Mouse (Mus musculus): ENCODE results near the gene Scn4a.

Scn4a gene

GRCm38 (mm10) chr11:106307432-106307831, 45.7 kb downstream of the Scn4a start:
- ChIA-PET CTCF (interaction anchor here (0.6 to 2.2 kb wide), 4 partner anchors 59 to 321 kb away, joined by 4 to 8 read pairs (median 4); partner anchors contain the start of gene Prr29 (in 1 of the 4)), POLR2A (interaction anchor here in 2 of 4 experiments (0.6 to 3.1 kb wide), 9 partner anchors 10 to 223 kb away, joined by 3 to 13 read pairs (median 5); partner anchors contain the start of genes Map3k3 (in 1 of the 2) and Smarcd2 (in 1 of the 2))

GRCm38 (mm10) chr11:106306758-106307157, 46.3 kb downstream of the Scn4a start:
- ChIA-PET POLR2A (interaction anchor here in 2 of 4 experiments (0.9 to 3.1 kb wide), 7 partner anchors 16 to 222 kb away, joined by 3 to 13 read pairs (median 5); partner anchors contain the start of genes Map3k3 (in 1 of the 2) and Smarcd2 (in 1 of the 2)), CTCF (interaction anchor here in 3 of 4 experiments (0.5 to 2.2 kb wide), 4 partner anchors 60 to 553 kb away, joined by 3 to 8 read pairs (median 4); no protein-coding TSS in a partner anchor)

- POLR2A ChIA-PET: interaction anchor here in 2 of 4 experiments (0.5 to 3.1 kb wide), 3 partner anchors 12 to 112 kb away, joined by 3 to 13 read pairs (median 6); no protein-coding TSS in a partner anchor
These were observed 47.1 kb downstream of the Scn4a start for GRCm38 (mm10) chr11:106306065-106306385.

GRCm38 (mm10) chr11:106305348-106306064, 47.6 kb downstream of the Scn4a start:
- ChIA-PET CTCF (no interaction called here), POLR2A (interaction anchor here in 2 of 4 experiments (0.5 to 0.9 kb wide), 2 partner anchors 12 to 112 kb away, joined by 3 to 6 read pairs; no protein-coding TSS in a partner anchor)

More at GRCm38 (mm10) chr11:106306065-106306385, 47.1 kb downstream of the Scn4a start:
- CTCF ChIA-PET: no interaction called here

- POLR2A ChIA-PET: interaction anchor here in 3 of 4 experiments (0.5 to 1.8 kb wide), 9 partner anchors 11 to 219 kb away, joined by 3 to 5 read pairs (median 3); partner anchors contain the start of gene Map3k3 (in 1 of the 3)
- CTCF ChIA-PET: interaction anchor here (0.5 to 2.5 kb wide), 48 partner anchors 9 to 1773 kb away, joined by 3 to 16 read pairs (median 4); partner anchors contain the start of genes Tcam1 (in 2 of the 4), Cd79b (in 1 of the 4), Map3k3 (in 1 of the 4) and Prr29 (in 1 of the 4)
These were observed 50.5 kb downstream of the Scn4a start for GRCm38 (mm10) chr11:106302634-106303033.

GRCm38 (mm10) chr11:106301765-106302164, 51.3 kb downstream of the Scn4a start, which contains the start of gene Gh:
Gh (minus strand) TSS chr11:106301865.
- ChIA-PET POLR2A (interaction anchor here in 1 of 4 experiments (1.4 kb wide), 1 partner anchor 27 kb away, joined by 5 read pairs; no protein-coding TSS in a partner anchor), CTCF (interaction anchor here in 2 of 4 experiments (1.3 to 2.5 kb wide), 7 partner anchors 11 to 200 kb away, joined by 3 to 16 read pairs (median 8); partner anchors contain the start of genes Cd79b (in 1 of the 2) and Tcam1 (in 1 of the 2))

GRCm38 (mm10) chr11:106291861-106292260, 61.2 kb downstream of the Scn4a start:
- ChIA-PET POLR2A (interaction anchor here in 1 of 4 experiments (0.8 to 1.3 kb wide), 5 partner anchors 19 to 76 kb away, joined by 3 read pairs; partner anchors contain the start of genes Ccdc47 and Smarcd2), CTCF (interaction anchor here in 1 of 4 experiments (1.0 to 1.2 kb wide), 2 partner anchors 35 to 364 kb away, joined by 3 to 4 read pairs; no protein-coding TSS in a partner anchor)

- ChIA-PET POLR2A (interaction anchor here in 2 of 4 experiments (1.0 to 2.6 kb wide), 3 partner anchors 10 to 17 kb away, joined by 3 to 7 read pairs (median 3); partner anchors contain the start of gene Tcam1 (in 1 of the 2)), CTCF (interaction anchor here in 1 of 4 experiments (0.6 kb wide), 1 partner anchor 675 kb away, joined by 3 read pairs; no protein-coding TSS in a partner anchor)
These were observed 62.7 kb downstream of the Scn4a start for GRCm38 (mm10) chr11:106290376-106290775.

GRCm38 (mm10) chr11:106289369-106289768, 63.7 kb downstream of the Scn4a start:
- CTCF ChIA-PET: interaction anchor here in 3 of 4 experiments (0.7 to 1.2 kb wide), 7 partner anchors 8 to 21 kb away, joined by 3 to 5 read pairs (median 4); partner anchors contain the start of gene Tcam1 (in 2 of the 3)
- POLR2A ChIA-PET: interaction anchor here in 2 of 4 experiments (0.7 to 2.6 kb wide), 4 partner anchors 13 to 68 kb away, joined by 3 to 7 read pairs (median 3); partner anchors contain the start of gene Tcam1 (in 1 of the 2)

GRCm38 (mm10) chr11:106286987-106287386, 66.1 kb downstream of the Scn4a start:
- ChIA-PET POLR2A (interaction anchor here in 2 of 4 experiments (0.7 to 4.5 kb wide), 6 partner anchors 11 to 80 kb away, joined by 3 to 38 read pairs (median 4); partner anchors contain the start of genes Tcam1 (in 2 of the 2) and Smarcd2 (in 1 of the 2)), CTCF (interaction anchor here (1.0 to 2.4 kb wide), 5 partner anchors 11 to 16 kb away, joined by 3 to 7 read pairs (median 5); no protein-coding TSS in a partner anchor)

GRCm38 (mm10) chr11:106286206-106286605, 66.9 kb downstream of the Scn4a start:
- ChIA-PET CTCF (interaction anchor here in 3 of 4 experiments (0.9 to 1.7 kb wide), 5 partner anchors 10 to 43 kb away, joined by 3 to 7 read pairs (median 5); partner anchors contain the start of gene Tcam1 (in 1 of the 3)), POLR2A (interaction anchor here in 2 of 4 experiments (0.8 to 4.5 kb wide), 5 partner anchors 10 to 23 kb away, joined by 3 to 38 read pairs (median 5); partner anchors contain the start of genes Tcam1 (in 2 of the 2) and Smarcd2 (in 1 of the 2))

GRCm38 (mm10) chr11:106284126-106284525, 69.0 kb downstream of the Scn4a start:
- POLR2A ChIA-PET: interaction anchor here in 2 of 4 experiments (1.3 to 4.5 kb wide), 3 partner anchors 10 to 23 kb away, joined by 3 to 38 read pairs (median 4); partner anchors contain the start of genes Smarcd2 (in 2 of the 2) and Tcam1 (in 1 of the 2)

GRCm38 (mm10) chr11:106283371-106283770, 69.7 kb downstream of the Scn4a start:
- POLR2A ChIA-PET: interaction anchor here in 1 of 4 experiments (0.7 to 1.6 kb wide), 2 partner anchors 22 to 54 kb away, joined by 3 read pairs; no protein-coding TSS in a partner anchor
- CTCF ChIA-PET: interaction anchor here in 1 of 4 experiments (0.8 kb wide), 1 partner anchor 19 kb away, joined by 3 read pairs; no protein-coding TSS in a partner anchor

More at GRCm38 (mm10) chr11:106284126-106284525, 69.0 kb downstream of the Scn4a start:
- CTCF ChIA-PET: interaction anchor here in 1 of 4 experiments (1.2 kb wide), 1 partner anchor 8 kb away, joined by 3 read pairs; no protein-coding TSS in a partner anchor

GRCm38 (mm10) chr11:106282452-106282851, 70.6 kb downstream of the Scn4a start:
- CTCF ChIA-PET: no interaction called here
- POLR2A ChIA-PET: interaction anchor here in 2 of 4 experiments (0.6 to 1.0 kb wide), 2 partner anchors 26 to 197 kb away, joined by 3 to 6 read pairs; no protein-coding TSS in a partner anchor

- ChIA-PET POLR2A (interaction anchor here (0.6 to 12.2 kb wide), 47 partner anchors 10 to 512 kb away, joined by 3 to 172 read pairs (median 5); partner anchors contain the start of genes Ddx42 (in 3 of the 4), Ccdc47 (in 2 of the 4), Ftsj3 (in 2 of the 4) and Psmc5 (in 2 of the 4)), CTCF (interaction anchor here (0.6 to 2.7 kb wide), 23 partner anchors 8 to 350 kb away, joined by 3 to 10 read pairs (median 3); partner anchors contain the start of genes Ccdc47 (in 1 of the 4), Ftsj3 (in 1 of the 4) and Psmc5 (in 1 of the 4))
These were observed 76.6 kb downstream of the Scn4a start, which contains the start of gene Tcam1 for GRCm38 (mm10) chr11:106276454-106276853. Tcam1 (plus strand) TSS chr11:106276672.

- POLR2A ChIA-PET: interaction anchor here (0.6 to 12.2 kb wide), 44 partner anchors 8 to 915 kb away, joined by 3 to 172 read pairs (median 4); partner anchors contain the start of genes Ccdc47 (in 3 of the 4), Ddx42 (in 3 of the 4), Ftsj3 (in 2 of the 4) and Psmc5 (in 2 of the 4)
- CTCF ChIA-PET: interaction anchor here (0.6 to 2.7 kb wide), 8 partner anchors 18 to 448 kb away, joined by 3 to 10 read pairs (median 5); no protein-coding TSS in a partner anchor
These were observed 78.1 kb downstream of the Scn4a start for GRCm38 (mm10) chr11:106274971-106275411.

GRCm38 (mm10) chr11:106274374-106274773, 78.7 kb downstream of the Scn4a start:
- ChIA-PET POLR2A (interaction anchor here (0.7 to 12.2 kb wide), 24 partner anchors 8 to 429 kb away, joined by 3 to 172 read pairs (median 4); partner anchors contain the start of genes Ddx42 (in 2 of the 4), Ftsj3 (in 2 of the 4), Psmc5 (in 2 of the 4) and Ccdc47 (in 1 of the 4)), CTCF (interaction anchor here in 3 of 4 experiments (0.6 to 2.7 kb wide), 3 partner anchors 18 to 125 kb away, joined by 5 to 10 read pairs (median 8); no protein-coding TSS in a partner anchor)
